Comparison of ENCODE assay signal across 16 mouse cellular contexts in genomic region chr15:24980841-24981240, GRCm38 (mm10).
DNase-seq lines count a peak whose midpoint lies in the region; TF ChIP-seq lines count a peak whose summit lies in the region.
"Had no signal": no experiment of that assay in that cellular context is flagged by ENCODE, and none has a peak within 500 bp of the region (broad histone marks: within the 10 kb centered on the region; RNA-seq: fewer than 3 reads in every experiment).

No protein-coding gene starts in this region.

- H3K36me3 ChIP-seq in kidney, adult 2 months (ENCODE audit: control insufficient read depth, insufficient read depth, low read length): no peaks in the 10 kb centered on the region
- no peaks in the 10 kb centered on the region for H3K36me3 ChIP-seq in thymus, adult 2 months (ENCODE audit: control insufficient read depth, insufficient read depth, low read length)
- H3K36me3 ChIP-seq: forebrain, embryonic 15.5 days had no signal

- H3K27me3 ChIP-seq in kidney, adult 2 months (replicated peaks; ENCODE audit: control insufficient read depth, insufficient read depth, low read length): no peaks in the 10 kb centered on the region
- no peaks in the 10 kb centered on the region for H3K27me3 ChIP-seq in thymus, adult 2 months (ENCODE audit: control insufficient read depth, insufficient read depth, low read length)
- H3K27me3 ChIP-seq: forebrain, embryonic 15.5 days had no signal

- no peak for TF ChIP-seq POLR2A in kidney, adult 2 months (IDR thresholded peaks at IDR 0.05; ENCODE audit: low read depth, low read length)
- TF ChIP-seq POLR2A in thymus, adult 2 months (IDR thresholded peaks at IDR 0.05; ENCODE audit: control insufficient read depth, extremely low read depth, insufficient read depth, low read length, poor library complexity): no peak

- DNase-seq in kidney, adult 2 months: peak; percentile 19
- no peak for DNase-seq in kidney, adult 18-20 months
- DNase-seq in R1 (ENCODE audit: low read depth, low spot score): peak; percentile 7
- peak; percentile 36 for DNase-seq in embryo, embryonic 9.5 days (ENCODE audit: extremely low spot score)
- peak; percentile 5 to 7 for DNase-seq in kidney, postnatal 36 days
- DNase-seq in gastrocnemius, adult 18-20 months (ENCODE audit: low spot score): no peak
- no peak for DNase-seq in thymus, adult 2 months
- DNase-seq: adrenal gland, postnatal 25 days; cerebellum, adult 8-10 months; heart, postnatal 14 days; lung, adult 18-20 months; spleen, adult 18-20 months; thymus, postnatal 14 days had no signal

- 38% methylated on average over 4 of the region's 4 CpGs for WGBS in kidney, adult 2 months
- WGBS in thymus, adult 2 months: 87% methylated on average over 4 of the region's 4 CpGs

- no peak overlapping the region for H3K27ac ChIP-seq in kidney, adult 2 months (ENCODE audit: insufficient read depth, low read depth, low read length)
- H3K27ac ChIP-seq in thymus, adult 2 months (ENCODE audit: control insufficient read depth, insufficient read depth, low read length): no peak overlapping the region
- H3K27ac ChIP-seq: forebrain, embryonic 15.5 days; hindbrain, postnatal 0 days had no signal

- no peak overlapping the region for H3K4me3 ChIP-seq in kidney, adult 2 months (ENCODE audit: insufficient read depth, low read depth, low read length)
- H3K4me3 ChIP-seq in thymus, adult 2 months (ENCODE audit: control insufficient read depth, insufficient read depth, low read length): no peak overlapping the region
- H3K4me3 ChIP-seq: erythroblast, embryonic 14.5 days; forebrain, embryonic 15.5 days had no signal

- H3K4me1 ChIP-seq in kidney, adult 2 months (ENCODE audit: control insufficient read depth, insufficient read depth, low read length): no peaks in the 10 kb centered on the region
- H3K4me1 ChIP-seq in thymus, adult 2 months (replicated peaks; ENCODE audit: control insufficient read depth, insufficient read depth, low read length): no peaks in the 10 kb centered on the region
- H3K4me1 ChIP-seq: forebrain, embryonic 15.5 days had no signal

- TF ChIP-seq CTCF in kidney, adult 2 months (conservative IDR thresholded peaks at IDR 0.05; ENCODE audit: insufficient read depth, insufficient read length, low read depth, low read length): no peak
- TF ChIP-seq CTCF in thymus, adult 2 months (IDR thresholded peaks at IDR 0.05; ENCODE audit: borderline replicate concordance, control insufficient read depth, extremely low read depth, insufficient read depth, low read length, poor library complexity): no peak

Comparison
In these comparisons a context has a peak if more than half of its experiments do, and no peak if none do; other contexts are left out.
1. DNase-seq: peak in kidney, adult 2 months (single experiment), R1 (single experiment), embryo, embryonic 9.5 days (single experiment) and kidney, postnatal 36 days (2 of 2); none in kidney, adult 18-20 months (single experiment), gastrocnemius, adult 18-20 months (single experiment) and thymus, adult 2 months (single experiment).